Mouse (Mus musculus) ES-E14 (cell line): ENCODE measurements around the gene Dusp5. TPM values are rescaled to one million over a fixed set of nuclear protein-coding genes. Genes with fewer than 3 reads are reported as not detected.

Experiments
- DNase-seq: peaks from one replicate; pipeline ENCODE4 v3.0.0-alpha.2; 2013; ENCODE audit warnings: low read depth, low spot score
- H3K27ac ChIP-seq: 2 replicates; pipeline ENCODE4 v1.5.1; 2012; ENCODE audit warnings: low read depth, mild to moderate bottlenecking, low read length, moderate library complexity, mixed read lengths; ENCODE audit not compliant: poor library complexity, insufficient read depth, severe bottlenecking
- H3K36me3 ChIP-seq: 2 replicates; pipeline ENCODE4 v1.6.1; 2012; ENCODE audit warnings: mild to moderate bottlenecking, low read length, moderate library complexity, mixed read lengths; ENCODE audit not compliant: control insufficient read depth, poor library complexity, insufficient read depth, severe bottlenecking
- H3K4me1 ChIP-seq, 2 experiments: fragments of 150-350 bp in 1 of 2; sonication (generic) in 1 of 2; 2 replicates each; pipeline ENCODE4 v1.6.1; 2012; ENCODE audit warnings: low read length in 2 of 2, mild to moderate bottlenecking in 1 of 2, mixed read lengths in 1 of 2; ENCODE audit not compliant: control insufficient read depth in 2 of 2, insufficient read depth in 2 of 2, poor library complexity in 1 of 2
- H3K4me3 ChIP-seq, 2 experiments: fragments of 150-350 bp in 1 of 2; sonication (generic) in 1 of 2; 2 replicates each; pipeline ENCODE4 v1.5.1; 2012; ENCODE audit warnings: low read length in 2 of 2, low read depth in 1 of 2, mild to moderate bottlenecking in 1 of 2, mixed read lengths in 1 of 2; ENCODE audit not compliant: insufficient read depth in 1 of 2, poor library complexity in 1 of 2, severe bottlenecking in 1 of 2
- H3K9ac ChIP-seq: 2 replicates; pipeline ENCODE4 v1.6.1; 2012; ENCODE audit warnings: low read depth, mild to moderate bottlenecking, low read length, mixed read lengths; ENCODE audit not compliant: poor library complexity, insufficient read depth, severe bottlenecking
- H3K9me3 ChIP-seq: fragments of 150-350 bp; sonication (generic); 2 replicates; pipeline ENCODE4 v1.6.1; 2012; ENCODE audit warnings: low read depth, mild to moderate bottlenecking, low read length; ENCODE audit not compliant: control insufficient read depth, insufficient read depth
- CHD2 ChIP-seq: IDR thresholded peaks from 2 replicates; pipeline ENCODE4 v1.6.1; 2014; ENCODE audit warnings: mild to moderate bottlenecking, low read depth, low read length, inconsistent platforms
- HCFC1 ChIP-seq: IDR thresholded peaks from 2 replicates; pipeline ENCODE4 v1.6.1; 2012; ENCODE audit warnings: low read length, inconsistent platforms, borderline replicate concordance; ENCODE audit not compliant: insufficient read depth
- MAFK ChIP-seq: IDR thresholded peaks from 2 replicates; pipeline ENCODE4 v1.6.1; 2014; ENCODE audit warnings: mild to moderate bottlenecking, low read depth, low read length, inconsistent platforms; ENCODE audit not compliant: insufficient read depth
- ZC3H11A ChIP-seq: IDR thresholded peaks from 2 replicates; pipeline ENCODE4 v1.6.1; 2012; ENCODE audit warnings: low read depth, mild to moderate bottlenecking, inconsistent platforms, low read length, borderline replicate concordance
- ZNF384 ChIP-seq: IDR thresholded peaks from 2 replicates; pipeline ENCODE4 v1.6.1; 2012; ENCODE audit warnings: low read depth, low read length, inconsistent platforms
- in situ Hi-C, 2 experiments: fragments of 600-800 bp; cut with MboI; formaldehyde crosslinking; loops; one replicate each; pipeline ENCODE4 v1.15.1; 2025; ENCODE audit warnings: low sequenced_read_pairs in 2 of 2, inconsistent platforms in 1 of 2; ENCODE audit not compliant: unreplicated experiment in 2 of 2
- total RNA-seq: library from RNA; depleted of rRNA; stranded (reverse); fragments of 300-350 nt; gene quantifications from 2 replicates; pipeline ENCODE4 v1.2.3, GENCODE M21; 2012

Gene Dusp5
- total RNA-seq, 1 experiment: 24.1 TPM

- TF ChIP-seq HCFC1: no peak
- Histone ChIP-seq H3K36me3 (no peaks in the 10 kb centered on the region), H3K9me3 (no peaks in the 10 kb centered on the region), H3K4me3 (no peak overlapping the region), H3K9ac (no peak overlapping the region), H3K4me1 (peaks cover 2 to 23% of the 10 kb centered on the region in 2 experiments; a peak in 3 of 4 replicates), H3K27ac (no peak overlapping the region)
- in situ Hi-C loops: loop anchor here (10.0 kb wide), 2 partner anchors 167 to 177 kb away; partner anchors contain the start of gene Smndc1 (in 1 of the 2)
- no peak for DNase-seq
These were observed 42.9 kb downstream of the Dusp5 start for GRCm38 (mm10) chr19:53571501-53572428.

DNA sequence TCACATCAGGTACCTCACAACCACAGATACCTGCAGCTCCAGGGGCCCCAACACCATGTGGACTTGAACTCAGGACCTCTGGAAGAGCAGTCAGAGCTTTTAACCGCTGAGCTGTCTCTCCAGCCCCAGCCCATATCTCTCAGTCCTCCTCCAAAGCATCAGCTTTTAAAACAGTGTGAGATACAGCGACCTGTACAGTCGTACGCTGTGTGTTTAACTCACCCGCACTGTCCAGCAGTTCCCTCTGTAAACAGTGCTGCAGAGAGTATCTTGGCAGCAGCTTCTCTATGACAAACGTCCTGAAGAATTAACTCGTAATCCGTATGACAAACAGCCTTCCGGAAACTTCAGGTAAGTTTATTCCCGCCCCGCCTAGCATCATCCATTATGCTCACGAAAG, 43.7 kb downstream of the Dusp5 start:
- Histone ChIP-seq H3K36me3 (no peaks in the 10 kb centered on the region), H3K4me1 (peaks cover 2 to 23% of the 10 kb centered on the region in 2 experiments; a peak in 3 of 4 replicates), H3K4me3 (no peak overlapping the region), H3K9me3 (no peaks in the 10 kb centered on the region), H3K27ac (no peak overlapping the region), H3K9ac (no peak overlapping the region)
- TF ChIP-seq HCFC1 (no peak), CHD2 (no peak), ZC3H11A (no peak), MAFK (no peak), ZNF384 (no peak)
- in situ Hi-C loops: loop anchor here (10.0 kb wide), 2 partner anchors 168 to 178 kb away; partner anchors contain the start of gene Smndc1 (in 1 of the 2)
- DNase-seq: no peak

GRCm38 (mm10) chr19:53573151-53573550, 44.2 kb downstream of the Dusp5 start:
- no peak overlapping the region for H3K4me3 ChIP-seq
- H3K27ac ChIP-seq: no peak overlapping the region
- no peaks in the 10 kb centered on the region for H3K9me3 ChIP-seq
- peaks cover 2 to 21% of the 10 kb centered on the region in 2 experiments; a peak in 3 of 4 replicates for H3K4me1 ChIP-seq
- no peaks in the 10 kb centered on the region for H3K36me3 ChIP-seq
- TF ChIP-seq ZC3H11A (no peak), ZNF384 (no peak), MAFK (no peak), CHD2 (no peak), HCFC1 (no peak)
- DNase-seq: no peak
- in situ Hi-C loops: loop anchor here (10.0 kb wide), 2 partner anchors 168 to 178 kb away; partner anchors contain the start of gene Smndc1 (in 1 of the 2)
- no peak overlapping the region for H3K9ac ChIP-seq

DNA sequence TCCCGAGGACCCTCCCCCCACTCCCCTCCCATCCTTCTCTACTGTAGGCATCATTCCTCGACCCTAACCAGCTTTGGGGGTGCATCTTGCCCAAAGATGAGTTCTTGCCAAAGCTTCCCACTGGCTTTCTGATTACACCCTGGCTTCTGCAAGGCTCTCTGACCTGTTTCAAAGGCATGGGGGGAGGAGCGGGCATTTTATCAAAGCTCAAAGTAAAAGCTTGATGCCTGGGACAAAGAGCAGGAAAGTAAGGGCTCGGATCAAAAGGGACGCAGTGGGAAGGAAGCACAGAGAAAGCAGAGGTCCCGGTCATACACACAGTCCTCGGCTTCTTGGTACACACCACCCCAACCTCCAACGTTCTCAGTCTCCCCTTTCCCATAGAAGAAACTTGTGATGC, 45.2 kb downstream of the Dusp5 start:
- no peak overlapping the region; the same call in 1 of the 2 replicates for H3K27ac ChIP-seq
- TF ChIP-seq ZC3H11A (no peak), CHD2 (no peak), ZNF384 (no peak), HCFC1 (no peak), MAFK (no peak)
- DNase-seq: no peak
- H3K4me3 ChIP-seq: no peak overlapping the region
- peaks cover 2 to 21% of the 10 kb centered on the region in 2 experiments; a peak in 3 of 4 replicates for H3K4me1 ChIP-seq
- no peaks in the 10 kb centered on the region for H3K36me3 ChIP-seq
- in situ Hi-C loops: loop anchor here (10.0 kb wide), 2 partner anchors 169 to 179 kb away; partner anchors contain the start of gene Smndc1 (in 1 of the 2)
- no peaks in the 10 kb centered on the region for H3K9me3 ChIP-seq
- H3K9ac ChIP-seq: no peak overlapping the region
